Mouse (Mus musculus): ENCODE measurements around the gene Gpc3.

DNA sequence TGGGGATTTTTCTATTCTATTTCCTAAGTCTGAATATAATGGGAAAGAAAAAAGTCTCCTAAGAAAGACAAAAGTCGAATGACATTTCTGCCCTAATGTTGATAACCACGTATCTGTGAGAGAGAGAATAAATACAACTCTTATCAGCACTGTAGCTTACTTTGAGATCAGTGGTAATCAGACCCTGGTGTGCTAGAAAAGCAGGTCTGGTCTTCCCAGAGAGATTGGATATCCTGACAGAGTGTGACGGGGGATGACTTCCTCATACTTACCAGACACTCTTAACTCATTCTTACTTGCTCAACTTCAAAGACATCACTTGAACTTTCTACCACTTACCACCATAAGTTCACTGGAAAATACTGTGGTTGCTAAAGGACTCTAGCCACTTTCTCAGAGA lies 88.6 kb downstream of the Gpc3 start:
- TF ChIP-seq POLR2A (IDR thresholded peaks at IDR 0.05; ENCODE audit: borderline replicate concordance, extremely low read depth, low read depth, low read length) (no peak), CTCF (IDR thresholded peaks at IDR 0.05; ENCODE audit: insufficient read depth, low read length) (no peak)
